Mouse (Mus musculus) brain, adult 2 months (tissue): Measurements from ENCODE around the gene Tia1.
A peak's percentile ranks its signal among the peaks of the same experiment; 100 is the strongest.

Experiments
- DNase-seq: peaks from one replicate; pipeline ENCODE4 v3.0.0; 2011; ENCODE audit warnings: low read depth, low spot score

Tia1 gene

GRCm38 (mm10) chr6:86480189-86480831 is 76.3 kb downstream of the Tia1 start:
- DNase-seq, result peak; percentile 54

GRCm38 (mm10) chr6:86481871-86482270 is 77.9 kb downstream of the Tia1 start:
- no peak for DNase-seq
